Mouse (Mus musculus) adrenal gland, postnatal 36 days (tissue): ENCODE measurements around the gene Lpxn. TPM values are rescaled to one million over a fixed set of nuclear protein-coding genes. Genes with fewer than 3 reads are reported as not detected.

ENCODE experiments used
- DNase-seq, 2 experiments: peaks; one replicate each; pipeline ENCODE4 v3.0.0; 2021; ENCODE audit warnings: mixed read lengths in 1 of 2
- long read RNA-seq, 2 experiments: library from polyadenylated mRNA; stranded (forward); transcript quantifications; one replicate each; pipeline ENCODE4 v2.0.0; 2021; ENCODE audit warnings: borderline sequencing depth in 2 of 2
- total RNA-seq, 2 experiments: library from RNA; stranded (reverse); gene quantifications; 2 replicates each; pipeline ENCODE4 v1.2.3; 2021

Lpxn gene
- total RNA-seq = 1 to 10 TPM; 1.6 to 1.8 TPM
- long read RNA-seq, experiment 1, partial matches to known transcripts = 0 of 6 reads
- long read RNA-seq, experiment 1, other reads (novel, unspliced or antisense) = 4 of 6 reads
- long read RNA-seq, experiment 2, partial matches to known transcripts = 0 of 3 reads
- long read RNA-seq, experiment 2, other reads (novel, unspliced or antisense) = 3 of 3 reads

- peak; percentile 97 to 99 for DNase-seq
Observed at GRCm38 (mm10) chr19:12795511-12796327, at the start of gene Lpxn, which contains the start of gene Zfp91. Gene Lpxn (plus strand): TSS chr19:12796193. Gene Zfp91 (minus strand): TSS chr19:12796126.

GRCm38 (mm10) chr19:12756286-12756685 lies 39.7 kb upstream of the Lpxn start:
- DNase-seq = no peak

GRCm38 (mm10) chr19:12758936-12759478 lies 37.0 kb upstream of the Lpxn start:
- no peak for DNase-seq

- DNase-seq = peak; percentile 63 to 76
Observed at GRCm38 (mm10) chr19:12759656-12760055, 36.3 kb upstream of the Lpxn start.

GRCm38 (mm10) chr19:12762212-12763130 lies 33.5 kb upstream of the Lpxn start:
- peak; percentile 6 to 17 for DNase-seq

GRCm38 (mm10) chr19:12765308-12765707 lies 30.7 kb upstream of the Lpxn start, which contains the start of gene Cntf:
Gene Cntf (minus strand): TSS chr19:12765632.
- no peak for DNase-seq

GRCm38 (mm10) chr19:12770888-12771287 lies 25.1 kb upstream of the Lpxn start:
- DNase-seq = peak; percentile 39 to 42

- DNase-seq = no peak
Observed at GRCm38 (mm10) chr19:12780437-12780836, 15.6 kb upstream of the Lpxn start.

- DNase-seq = no peak
Observed at GRCm38 (mm10) chr19:12786803-12787395, 9.1 kb upstream of the Lpxn start.

- peak in 1 of 2 experiments; percentile 16 for DNase-seq
Observed at GRCm38 (mm10) chr19:12787721-12788120, 8.3 kb upstream of the Lpxn start.

GRCm38 (mm10) chr19:12792374-12792773 lies 3.6 kb upstream of the Lpxn start:
- DNase-seq = no peak

- DNase-seq = peak; percentile 97 to 98
Observed at GRCm38 (mm10) chr19:12794056-12795044, 1.6 kb upstream of the Lpxn start.

GRCm38 (mm10) chr19:12795110-12795509 lies 883 bp upstream of the Lpxn start:
- no peak for DNase-seq

GRCm38 (mm10) chr19:12796328-12796931 lies 437 bp downstream of the Lpxn start:
- peak; percentile 72 for DNase-seq

GRCm38 (mm10) chr19:12797071-12797470 lies 1.1 kb downstream of the Lpxn start:
- peak in 1 of 2 experiments; percentile 24 for DNase-seq

- no peak for DNase-seq
Observed at GRCm38 (mm10) chr19:12798404-12798803, 2.4 kb downstream of the Lpxn start.

GRCm38 (mm10) chr19:12799081-12799480 lies 3.1 kb downstream of the Lpxn start:
- DNase-seq = no peak

GRCm38 (mm10) chr19:12800621-12801020 lies 4.6 kb downstream of the Lpxn start:
- no peak for DNase-seq

GRCm38 (mm10) chr19:12801046-12801445 lies 5.1 kb downstream of the Lpxn start:
- DNase-seq = no peak

GRCm38 (mm10) chr19:12802830-12803229 lies 6.8 kb downstream of the Lpxn start:
- DNase-seq = peak in 1 of 2 experiments; percentile 18
